Mouse (Mus musculus): Measurements from ENCODE around the gene Qpct.
"Not testable (repeated sequence)": the region's sequence is repeated elsewhere in the genome, so short reads cannot be mapped to it uniquely, and the experiment has no call there.

Qpct gene

DNA sequence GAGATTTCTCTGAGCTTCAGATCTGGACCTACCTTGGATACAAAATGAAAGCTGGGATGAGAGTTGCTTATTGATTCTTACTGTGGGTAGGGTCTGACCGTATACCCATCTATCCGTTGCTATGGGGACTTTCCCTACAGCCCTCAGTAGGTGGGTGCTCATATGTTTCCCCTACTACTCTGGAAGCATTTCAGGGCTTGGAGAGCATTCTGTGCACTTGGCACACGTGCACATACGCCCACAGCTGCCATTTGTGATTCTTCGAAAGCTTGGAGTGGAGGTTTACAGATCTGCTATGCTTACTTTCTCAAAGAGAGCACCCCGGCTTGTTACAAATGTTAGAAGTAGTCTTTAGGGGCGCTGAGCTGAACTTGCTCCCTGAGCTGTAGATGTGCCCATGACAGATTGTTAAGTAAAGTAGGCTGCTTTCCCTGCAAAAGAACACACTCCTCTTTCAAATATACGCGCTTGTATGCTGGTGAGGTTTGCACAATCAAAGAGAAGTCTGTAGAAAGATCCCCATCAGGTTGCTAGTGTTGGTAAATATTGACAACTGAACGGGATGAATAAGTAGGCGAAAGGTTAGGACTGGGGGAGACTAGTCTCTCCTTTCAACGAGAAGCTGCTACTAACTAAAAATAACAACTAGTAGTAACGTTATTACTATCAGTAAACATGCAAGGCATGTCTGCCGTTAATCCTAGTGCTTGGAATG is 18.2 kb downstream of the Qpct start:
- DNase-seq (ENCODE audit: low read depth, low spot score) = peak; percentile 74

DNA sequence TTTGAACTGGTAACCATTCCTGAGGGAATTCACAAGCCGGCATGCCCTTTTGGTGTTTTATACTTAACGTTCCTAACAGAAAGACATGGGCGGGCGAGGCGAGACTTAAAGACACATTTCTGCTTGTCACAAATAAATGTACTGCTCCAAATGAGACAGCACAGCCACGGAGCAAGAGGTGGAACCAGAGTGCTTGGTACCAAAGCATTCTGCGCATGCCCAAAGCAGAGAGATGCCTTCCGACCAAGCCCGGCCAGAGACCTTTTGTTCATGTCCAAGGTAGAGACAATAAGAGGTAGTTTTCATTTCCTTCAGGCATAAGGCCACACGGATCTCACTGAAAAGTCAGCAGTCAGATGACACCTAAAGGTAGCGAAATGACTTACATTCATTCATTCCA is 20.2 kb downstream of the Qpct start:
- no peak for DNase-seq (ENCODE audit: low read depth, low spot score)

DNA sequence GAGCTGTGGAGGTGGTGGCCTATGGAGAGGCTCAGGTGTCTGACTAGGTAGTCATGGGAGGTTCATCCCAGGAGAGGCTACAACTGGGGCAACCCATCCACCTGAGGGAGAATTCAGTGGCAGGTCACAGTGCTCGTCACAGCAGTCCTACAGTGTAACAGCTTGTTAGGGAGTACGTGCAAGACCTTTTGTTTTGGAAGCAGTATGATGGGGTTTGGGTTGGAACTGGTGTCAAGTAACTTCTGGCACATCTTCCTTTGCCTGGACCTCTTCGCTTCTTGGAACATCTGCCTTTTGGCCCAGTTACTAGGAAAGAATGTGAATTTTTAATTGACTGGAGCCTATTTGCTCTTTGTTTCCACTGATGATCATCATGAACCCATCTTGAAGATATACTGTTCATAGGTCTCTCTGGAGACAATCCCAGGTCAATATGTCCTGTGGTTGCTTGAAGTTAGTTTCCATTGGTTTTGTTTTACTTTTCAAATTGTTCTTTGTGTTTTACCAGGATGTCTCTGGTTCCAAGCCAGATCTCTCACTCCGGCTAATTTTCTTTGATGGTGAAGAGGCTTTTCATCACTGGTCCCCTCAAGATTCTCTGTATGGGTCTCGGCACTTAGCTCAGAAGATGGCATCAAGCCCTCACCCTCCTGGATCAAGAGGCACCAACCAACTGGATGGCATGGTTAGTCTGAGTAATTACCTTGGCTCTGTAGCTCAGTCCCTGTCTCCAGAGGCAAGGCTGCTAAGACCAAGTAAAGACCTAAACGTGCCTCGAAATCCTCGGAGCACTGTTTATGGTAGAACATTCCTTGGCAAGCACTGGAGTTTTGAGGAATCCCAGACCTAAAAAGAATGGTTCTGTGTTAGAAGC is 25.5 kb downstream of the Qpct start:
- DNase-seq (ENCODE audit: low read depth, low spot score) = no peak

DNA sequence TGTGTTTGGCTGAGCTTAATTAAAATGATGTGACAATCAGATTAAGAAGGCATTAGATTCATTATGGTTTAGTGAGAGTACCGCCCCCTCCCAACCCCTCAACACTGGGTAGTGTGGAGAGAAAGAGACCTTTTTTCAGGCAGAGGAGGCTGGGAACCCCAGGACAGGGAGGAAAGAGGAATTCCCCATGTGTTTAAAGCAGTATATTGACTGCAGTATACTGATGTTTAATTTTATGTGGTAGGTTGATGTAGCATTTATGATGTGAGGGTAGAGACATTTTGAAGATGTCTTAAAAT is 26.1 kb downstream of the Qpct start:
- DNase-seq (ENCODE audit: low read depth, low spot score) = no peak

- DNase-seq (ENCODE audit: low read depth, low spot score) = no peak
These were observed 26.5 kb downstream of the Qpct start for GRCm38 (mm10) chr17:79078248-79078647.

DNA sequence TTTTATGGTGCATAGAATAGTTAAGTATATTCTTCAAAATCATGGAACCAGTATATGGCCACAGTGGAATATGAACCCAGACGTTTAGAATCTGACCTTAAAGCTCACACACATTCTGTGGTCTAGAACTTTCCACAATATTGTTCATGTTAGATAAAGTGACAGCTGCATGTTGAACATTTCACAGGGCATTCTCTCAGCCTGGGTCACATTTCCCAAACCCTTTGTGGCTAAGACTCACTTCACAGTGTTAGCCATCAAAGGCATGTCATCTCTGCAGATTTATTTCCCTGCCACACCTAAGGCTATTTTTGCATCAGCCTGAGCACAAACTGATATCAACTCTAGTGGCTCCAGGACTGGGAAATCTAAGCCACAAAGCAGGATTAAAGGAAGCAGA is 40.0 kb downstream of the Qpct start:
- no peak for DNase-seq (ENCODE audit: low read depth, low spot score)

DNA sequence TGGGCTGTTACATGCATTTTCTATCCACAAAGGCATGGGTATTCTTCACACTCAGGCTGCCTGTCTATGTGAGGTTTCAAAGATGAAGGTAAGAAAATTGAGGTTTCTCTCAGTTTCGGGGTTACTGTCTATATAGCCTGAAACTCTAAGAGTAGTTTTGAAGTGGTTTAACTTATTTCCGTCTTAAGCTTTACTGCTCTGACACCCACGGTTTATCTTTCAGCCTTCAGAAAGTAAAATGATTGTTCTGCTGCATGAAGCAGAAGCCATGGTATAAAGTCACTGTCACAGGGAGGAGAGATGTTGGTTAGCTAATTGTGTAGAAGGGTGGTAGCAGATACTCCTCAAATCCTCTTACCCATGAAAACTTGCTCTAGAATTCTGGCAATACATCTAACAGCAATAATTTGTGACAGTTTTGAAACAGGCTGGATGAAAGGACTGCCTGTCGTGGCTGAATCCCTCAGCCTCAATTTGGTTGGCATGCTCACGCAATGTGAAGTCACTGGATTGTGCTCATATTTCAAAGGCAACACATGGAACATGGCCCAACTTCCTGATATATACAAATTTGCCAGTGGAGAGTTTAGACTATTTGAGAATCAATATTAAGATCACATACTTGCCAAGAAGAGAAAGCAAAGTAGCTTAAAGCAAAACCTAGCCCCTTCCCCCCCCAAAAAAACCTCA is 41.7 kb downstream of the Qpct start:
- no peak for DNase-seq (ENCODE audit: low read depth, low spot score)

GRCm38 (mm10) chr17:79095624-79096023 is 43.9 kb downstream of the Qpct start:
- no peak for DNase-seq (ENCODE audit: low read depth, low spot score)

GRCm38 (mm10) chr17:79099866-79100265 is 48.2 kb downstream of the Qpct start:
- DNase-seq (ENCODE audit: low read depth, low spot score) = peak; percentile 45

DNA sequence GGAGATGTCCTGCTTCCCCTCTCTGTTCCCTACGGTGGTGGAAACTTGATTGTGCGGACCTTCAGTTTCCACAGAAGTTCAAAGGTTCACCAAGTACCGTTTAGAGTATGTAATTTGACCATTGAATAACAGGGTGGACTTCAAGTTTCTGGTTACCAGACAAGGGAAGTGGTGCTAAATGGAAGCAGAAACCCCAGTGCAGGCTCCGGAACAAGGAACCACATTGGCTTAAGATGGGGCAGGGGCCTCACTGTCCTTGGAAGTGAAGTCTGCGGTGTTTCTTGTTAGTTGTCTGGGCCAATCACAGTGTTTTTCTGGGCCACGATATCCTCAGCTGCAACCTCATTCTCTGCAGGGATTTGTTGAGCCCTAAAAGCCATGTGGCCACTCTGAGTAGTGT is 56.5 kb downstream of the Qpct start:
- DNase-seq (ENCODE audit: low read depth, low spot score) = no peak

- DNase-seq (ENCODE audit: low read depth, low spot score) = no peak
These were observed 57.9 kb downstream of the Qpct start for GRCm38 (mm10) chr17:79109576-79109975.

DNA sequence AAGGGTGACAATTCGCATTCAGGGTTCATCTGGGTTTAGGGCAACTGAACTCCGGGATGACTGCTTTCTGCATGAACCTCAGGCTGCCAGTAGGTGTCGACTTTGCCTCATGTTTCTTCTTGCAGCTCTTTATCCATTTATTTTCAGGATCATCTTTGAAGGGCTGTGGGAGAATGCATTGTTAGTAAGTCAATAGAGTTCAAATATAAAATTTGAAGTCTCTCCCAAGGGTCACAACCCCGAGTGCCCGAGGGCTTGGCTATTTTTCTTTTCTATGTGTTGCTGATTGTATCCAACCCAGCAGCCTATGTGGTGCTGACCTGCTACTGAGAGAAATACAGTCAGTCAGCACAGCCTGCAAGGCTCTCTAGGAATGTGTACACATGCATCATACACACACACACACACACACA is 59.2 kb downstream of the Qpct start:
- DNase-seq (ENCODE audit: low read depth, low spot score) = peak; percentile 27

DNA sequence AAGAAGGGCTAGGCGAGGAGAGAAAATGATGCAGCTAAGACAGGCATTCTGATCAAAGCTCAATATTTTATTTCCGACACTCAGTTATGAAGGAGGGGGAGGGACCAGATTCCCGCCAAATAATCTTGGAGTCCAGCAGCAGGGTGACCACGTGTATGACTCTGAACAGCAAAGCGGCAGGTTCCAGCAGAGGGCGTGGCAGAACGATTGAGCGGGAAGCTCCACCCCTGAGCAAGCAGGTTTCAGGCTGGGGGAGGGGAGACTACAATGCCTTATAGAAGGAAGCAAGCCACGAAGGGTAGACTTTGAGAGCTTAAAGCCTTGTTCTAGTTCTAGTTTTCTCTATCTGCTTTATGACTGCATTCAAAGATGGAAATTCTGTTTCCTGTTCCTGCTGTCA is 63.5 kb downstream of the Qpct start:
- not testable (repeated sequence) for DNase-seq (ENCODE audit: low read depth, low spot score)

- DNase-seq (ENCODE audit: low read depth, low spot score) = no peak
These were observed 67.4 kb downstream of the Qpct start for GRCm38 (mm10) chr17:79119066-79119465.

GRCm38 (mm10) chr17:79120269-79120668 is 68.6 kb downstream of the Qpct start:
- DNase-seq (ENCODE audit: low read depth, low spot score) = no peak

DNA sequence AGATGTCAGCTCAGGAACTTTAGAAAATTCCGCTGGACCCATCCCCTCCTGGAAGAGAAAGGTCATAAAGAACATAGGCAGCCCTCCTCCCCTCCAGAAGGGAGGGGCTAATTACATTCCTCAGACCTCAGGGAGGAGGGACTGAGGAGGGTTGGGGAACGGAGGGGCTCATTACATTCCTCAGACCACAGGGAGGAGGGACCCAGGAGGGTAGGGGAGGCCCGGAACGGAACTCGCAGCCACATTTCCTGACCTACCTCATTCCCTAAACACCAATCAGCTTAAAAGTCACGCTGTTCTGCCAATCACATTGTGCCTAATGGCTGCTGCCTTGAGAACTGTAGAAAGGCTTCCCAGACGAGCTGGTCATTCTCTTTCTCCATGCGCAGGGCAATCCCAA is 82.0 kb downstream of the Qpct start:
- DNase-seq (ENCODE audit: low read depth, low spot score) = no peak

- DNase-seq (ENCODE audit: low read depth, low spot score) = no peak
These were observed 84.1 kb downstream of the Qpct start for GRCm38 (mm10) chr17:79135826-79136225.

DNA sequence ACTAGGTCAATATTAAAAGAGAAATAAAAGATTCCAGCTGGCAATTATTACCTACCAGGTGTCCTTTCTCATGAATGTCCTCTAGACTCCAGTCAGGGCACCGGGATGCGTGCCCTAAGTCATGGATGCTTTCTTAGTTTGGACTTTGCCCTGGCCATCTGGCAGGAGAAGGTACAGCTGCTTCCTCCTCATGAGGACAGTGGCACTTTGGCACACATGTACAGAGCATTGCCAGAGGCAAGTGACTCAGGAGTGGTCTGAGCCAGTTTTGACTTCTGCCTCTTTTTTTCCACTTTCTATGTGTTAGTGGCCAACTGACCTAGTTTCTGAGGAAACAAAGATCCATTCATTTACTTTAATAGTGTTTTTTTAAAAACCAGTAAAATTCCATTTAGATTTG is 84.7 kb downstream of the Qpct start:
- DNase-seq (ENCODE audit: low read depth, low spot score) = no peak
